Mouse (Mus musculus) left cerebral cortex, postnatal 25 days (tissue): ENCODE data around the gene Ryr3. TPM values are rescaled to one million over a fixed set of nuclear protein-coding genes. Genes with fewer than 3 reads are reported as not detected.
A peak's percentile ranks its signal among the peaks of the same experiment; 100 is the strongest.

Experiments
- DNase-seq, 2 experiments: peaks; one replicate each; pipeline ENCODE4 v3.0.0; 2022; ENCODE audit warnings: low spot score in 2 of 2, mixed read lengths in 1 of 2
- intact Hi-C: fragments of 180-260 bp; cut with DNase I; formaldehyde crosslinking; loops from one replicate; pipeline ENCODE4 v1.15.1; 2025
- total RNA-seq, 2 experiments: library from RNA; stranded (reverse); gene quantifications; 2 replicates each; pipeline ENCODE4 v1.2.3; 2021

The Ryr3 gene
- total RNA-seq: 10 to 100 TPM; 25.9 to 44.0 TPM

DNA sequence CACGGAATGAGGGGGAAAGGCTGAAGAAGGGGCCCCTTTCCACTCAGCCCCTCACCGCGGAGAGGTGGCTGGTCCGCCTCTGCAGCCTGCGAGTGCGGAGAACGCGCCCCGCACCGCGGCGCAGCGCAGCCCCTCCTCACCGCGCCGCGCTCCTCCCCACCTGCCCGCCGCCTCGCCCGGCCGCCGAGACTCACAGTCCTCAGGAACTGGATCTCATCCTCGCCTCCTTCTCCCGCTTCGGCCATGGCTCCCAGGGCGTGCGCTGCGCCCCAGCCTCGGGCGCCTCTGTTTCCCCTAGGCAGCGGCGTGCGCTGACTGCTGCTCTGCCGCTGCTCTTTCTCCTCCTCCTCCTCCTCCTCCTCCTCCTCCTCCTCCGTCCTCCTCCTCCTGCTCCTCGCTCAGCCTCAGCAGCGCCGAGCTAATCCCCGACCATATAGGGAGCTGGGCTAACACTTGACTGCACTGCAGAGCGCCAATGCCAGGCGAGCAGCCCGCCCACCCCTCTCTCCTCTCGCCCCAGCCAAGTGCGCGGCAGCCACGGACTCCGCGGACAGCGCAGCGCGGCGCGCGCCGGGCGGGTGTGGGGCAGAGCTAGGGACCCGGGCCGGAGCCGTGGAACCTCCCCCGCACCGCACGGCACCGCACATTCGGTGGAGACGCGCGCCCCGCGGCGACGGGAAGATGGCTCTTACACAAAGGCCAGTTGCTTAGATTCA, at the start of gene Ryr3:
Gene Ryr3 (minus strand): TSS at position 351 of the 716 bp plus-strand sequence.
- peak; percentile 75 to 79 for DNase-seq
- intact Hi-C loops: loop anchor here (5.0 to 10.0 kb wide), 3 partner anchors 100 to 415 kb away; no protein-coding TSS in a partner anchor

DNA sequence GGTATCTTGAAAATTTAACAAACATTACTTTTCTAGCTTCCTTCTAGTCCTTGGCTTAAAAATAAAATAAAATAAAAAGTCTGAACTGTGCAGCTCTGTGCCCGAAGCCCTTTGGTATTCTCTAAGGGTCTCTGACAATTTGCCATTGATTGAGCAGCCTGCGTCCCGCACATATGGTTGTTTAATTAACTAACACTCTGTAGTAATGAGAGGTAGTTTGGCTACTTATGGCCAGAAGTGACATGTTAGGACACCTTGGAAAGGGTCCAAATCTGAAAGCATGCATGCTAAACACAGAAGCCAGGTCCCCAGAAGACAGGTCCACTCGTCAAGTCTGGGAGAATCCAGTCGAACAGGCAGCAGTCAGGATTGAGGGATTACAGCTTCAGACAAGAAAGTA, 22.0 kb upstream of the Ryr3 start:
- intact Hi-C loops: loop anchor here (10.0 kb wide), 1 partner anchor 196 kb away; no protein-coding TSS in a partner anchor
- no peak for DNase-seq

DNA sequence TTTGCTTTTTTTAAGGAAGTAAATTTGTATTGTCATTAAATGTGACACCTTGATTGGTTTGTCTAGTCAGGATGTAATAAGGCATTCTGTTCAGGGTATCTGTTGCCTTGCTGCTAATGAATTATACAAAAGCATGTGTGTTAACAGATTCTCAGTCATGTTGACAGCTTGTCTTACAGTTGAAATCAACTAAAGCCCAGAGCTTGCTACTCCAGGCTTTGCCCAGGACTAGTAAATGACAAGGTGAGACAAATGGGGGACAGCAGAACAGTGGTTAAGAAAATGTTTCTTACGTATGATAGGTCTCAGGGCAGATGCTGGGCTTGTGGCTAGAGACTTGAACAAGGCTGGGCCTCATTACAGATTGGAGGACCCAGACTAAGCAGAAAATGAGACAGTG, 20.1 kb upstream of the Ryr3 start:
- DNase-seq: no peak
- intact Hi-C loops: loop anchor here (10.0 kb wide), 1 partner anchor 198 kb away; no protein-coding TSS in a partner anchor

DNA sequence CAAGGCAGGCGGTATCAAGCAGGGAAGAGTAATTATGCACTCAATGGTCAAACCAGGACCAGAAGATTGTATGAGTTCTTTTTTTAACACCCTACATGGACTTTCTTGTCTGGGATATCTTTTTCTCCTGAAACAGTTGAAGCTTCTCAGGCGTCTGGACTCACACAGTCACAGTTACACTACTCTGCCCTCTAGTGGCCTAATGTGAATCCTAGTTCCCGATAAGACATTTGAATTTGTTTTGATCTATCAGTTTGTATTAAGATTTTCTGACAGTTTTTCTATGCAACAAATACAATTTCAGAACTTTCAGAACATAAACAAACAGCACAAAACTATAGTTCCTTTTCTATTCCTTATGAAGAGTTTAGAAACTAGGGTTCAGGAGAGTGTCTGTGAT, 17.7 kb upstream of the Ryr3 start:
- DNase-seq: peak; percentile 65 to 72
- intact Hi-C loops: loop anchor here (2.0 to 10.0 kb wide), 2 partner anchors 200 to 434 kb away; no protein-coding TSS in a partner anchor

DNA sequence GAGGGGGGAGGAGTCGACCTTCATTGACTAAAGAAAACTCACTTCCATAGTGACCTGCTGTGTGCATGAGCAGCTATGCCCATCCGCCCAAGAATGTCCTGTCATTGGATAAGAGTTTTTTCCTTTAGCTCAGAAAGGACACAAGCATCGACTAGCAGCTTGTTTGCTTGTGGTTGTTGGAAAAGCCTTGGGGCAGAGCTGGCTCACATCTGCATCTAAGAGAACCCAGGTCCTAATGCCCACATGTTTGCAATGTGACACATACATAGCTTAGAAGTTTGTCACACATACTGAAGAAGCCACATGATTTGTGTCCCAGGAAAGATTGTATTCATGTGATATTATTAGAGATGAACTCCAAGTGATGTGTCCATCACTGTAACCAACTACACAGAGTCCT, 16.5 kb upstream of the Ryr3 start:
- intact Hi-C loops: loop anchor here (10.0 kb wide), 1 partner anchor 201 kb away; no protein-coding TSS in a partner anchor
- no peak for DNase-seq

- intact Hi-C loops: loop anchor here (5.0 to 10.0 kb wide), 3 partner anchors 99 to 414 kb away; no protein-coding TSS in a partner anchor
- peak; percentile 37 to 41 for DNase-seq
Measured at GRCm38 (mm10) chr2:113216105-113216745, 671 bp downstream of the Ryr3 start.

- no peak for DNase-seq
- intact Hi-C loops: loop anchor here (10.0 kb wide), 1 partner anchor 185 kb away; no protein-coding TSS in a partner anchor
Measured at GRCm38 (mm10) chr2:113210023-113210422, 6.9 kb downstream of the Ryr3 start.

DNA sequence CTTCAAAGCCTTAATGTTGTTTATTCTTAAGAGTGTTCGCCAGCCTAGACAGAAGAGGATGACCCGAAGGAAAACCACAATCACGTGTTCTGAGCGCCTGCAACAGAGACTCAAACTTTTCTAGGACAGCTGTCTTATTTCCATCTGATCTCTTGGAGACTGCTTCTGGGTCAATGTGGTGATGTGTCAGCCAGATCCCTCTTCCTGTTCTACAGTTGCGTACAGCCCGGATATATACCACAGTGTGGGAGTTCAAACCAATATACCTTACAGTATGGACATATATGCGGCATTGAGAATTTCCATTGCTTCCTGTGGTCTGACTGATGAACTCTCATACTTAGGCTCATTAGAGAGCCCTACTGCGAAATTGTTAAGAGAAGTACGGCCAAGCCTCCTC, 7.6 kb downstream of the Ryr3 start:
- no peak for DNase-seq
- intact Hi-C loops: no loop called here

GRCm38 (mm10) chr2:113202857-113203256, 14.0 kb downstream of the Ryr3 start:
- DNase-seq: no peak
- intact Hi-C loops: no loop called here

GRCm38 (mm10) chr2:113199030-113199679, 17.7 kb downstream of the Ryr3 start:
- no peak for DNase-seq
- intact Hi-C loops: no loop called here

DNA sequence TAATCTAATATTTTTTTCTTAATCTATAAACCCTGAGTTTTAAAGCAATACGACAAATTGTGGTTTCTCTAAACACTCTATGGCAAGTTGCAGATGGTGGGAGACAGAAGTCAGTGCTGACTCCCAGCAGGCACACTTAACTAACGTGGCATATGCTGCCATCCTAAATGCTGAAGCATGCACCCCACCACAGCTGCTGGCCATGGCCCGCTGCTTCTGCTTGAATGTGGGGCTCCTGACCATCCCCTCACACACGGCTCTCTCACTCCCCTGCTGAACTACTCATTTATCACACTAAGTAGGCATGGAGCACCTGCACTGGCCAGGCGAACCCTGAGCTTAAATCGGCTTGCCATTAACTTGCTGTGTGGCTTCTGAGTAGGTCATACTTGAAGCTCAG, 29.7 kb downstream of the Ryr3 start:
- DNase-seq: no peak
- intact Hi-C loops: no loop called here

DNA sequence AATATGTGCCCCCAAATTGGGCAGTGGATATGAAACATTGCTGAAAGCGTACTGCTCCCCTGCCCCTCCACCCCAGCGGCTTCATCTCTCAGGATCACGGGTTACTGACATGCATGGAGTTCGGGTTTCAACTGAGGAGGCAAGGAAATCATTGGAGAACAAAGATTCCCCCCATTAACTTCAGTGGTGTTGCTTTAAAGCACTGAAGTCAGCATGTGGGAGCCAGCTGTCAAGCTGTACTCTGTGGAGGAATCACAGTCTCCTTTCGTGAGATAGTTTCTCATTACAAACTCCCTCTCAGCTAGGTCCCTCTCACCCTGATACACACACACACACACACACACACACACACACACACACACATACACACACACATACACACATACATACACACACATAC, 35.2 kb downstream of the Ryr3 start:
- intact Hi-C loops: no loop called here

DNA sequence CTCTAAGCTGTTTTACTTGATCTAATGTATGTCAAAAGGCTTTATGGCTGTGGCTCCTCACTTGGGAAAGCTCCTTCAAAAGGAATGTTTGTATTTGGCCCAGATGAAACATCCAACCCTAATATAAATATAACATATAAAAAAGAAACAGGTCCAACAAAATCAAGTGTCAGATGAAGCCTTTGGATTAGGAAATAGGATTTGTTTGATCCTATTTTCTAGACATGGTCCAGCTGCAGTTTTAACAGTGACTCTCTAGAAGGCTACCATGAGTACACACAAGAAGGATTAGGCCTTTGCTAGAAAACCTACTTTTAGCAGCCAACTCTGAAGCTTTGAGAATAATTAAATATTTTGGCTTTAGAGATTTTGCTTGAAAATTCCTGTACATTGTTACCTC, 38.8 kb downstream of the Ryr3 start:
- intact Hi-C loops: no loop called here
- DNase-seq: no peak

More for the DNA sequence above, 35.2 kb downstream of the Ryr3 start:
- no peak for DNase-seq

- intact Hi-C loops: no loop called here
- no peak for DNase-seq
Measured at GRCm38 (mm10) chr2:113176337-113176736, 40.6 kb downstream of the Ryr3 start.

- no peak for DNase-seq
- intact Hi-C loops: no loop called here
Measured at GRCm38 (mm10) chr2:113168096-113168495, 48.8 kb downstream of the Ryr3 start.

DNA sequence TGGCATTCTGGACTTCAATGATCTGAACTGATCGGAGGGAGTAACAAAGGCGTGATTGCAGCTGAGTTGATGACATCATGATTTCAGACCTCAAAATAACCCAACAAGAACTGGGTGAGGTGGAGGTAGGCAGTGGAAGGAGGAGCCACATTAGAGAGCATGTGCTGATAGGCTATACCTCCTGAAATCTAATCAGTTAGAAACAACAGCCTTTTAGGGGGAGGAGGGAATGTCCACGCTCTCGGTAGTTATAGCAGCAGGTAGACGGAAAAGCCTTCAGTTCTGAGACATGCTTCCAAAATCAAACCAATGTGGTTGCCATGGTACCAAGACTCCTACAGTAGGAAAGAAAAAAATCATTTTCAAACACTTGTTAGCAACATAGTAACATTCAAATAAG, 55.4 kb downstream of the Ryr3 start:
- DNase-seq: peak; percentile 42 to 72
- intact Hi-C loops: no loop called here

DNA sequence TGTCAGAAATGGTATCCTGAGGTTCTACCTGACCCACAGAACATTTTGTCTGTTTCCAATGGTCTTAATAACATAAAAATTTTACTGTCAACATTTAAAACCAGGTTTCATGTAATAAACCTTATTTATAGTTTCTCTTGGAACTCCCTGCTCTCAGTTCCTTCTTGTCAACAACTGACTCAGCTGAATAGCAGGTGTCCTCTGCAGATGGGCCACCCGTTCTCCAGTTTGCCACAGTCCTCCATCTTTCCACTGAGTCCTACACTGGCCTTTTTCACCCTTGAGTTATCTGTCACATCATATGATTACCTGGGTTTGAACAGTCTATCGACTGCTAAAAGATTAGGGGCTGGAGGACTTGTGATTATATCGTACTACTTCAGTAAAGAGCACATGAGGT, 79.1 kb downstream of the Ryr3 start:
- intact Hi-C loops: no loop called here
- no peak for DNase-seq

- intact Hi-C loops: no loop called here
- no peak for DNase-seq
Measured at GRCm38 (mm10) chr2:113123476-113123875, 93.4 kb downstream of the Ryr3 start.

- DNase-seq: no peak
- intact Hi-C loops: loop anchor here (5.0 kb wide), 1 partner anchor 98 kb away; the partner anchor contains the start of gene Ryr3
Measured at GRCm38 (mm10) chr2:113119080-113119479, 97.8 kb downstream of the Ryr3 start.

GRCm38 (mm10) chr2:113116788-113117187, 100.1 kb downstream of the Ryr3 start:
- intact Hi-C loops: loop anchor here (5.0 kb wide), 1 partner anchor 101 kb away; the partner anchor contains the start of gene Ryr3
- DNase-seq: no peak
